Mouse (Mus musculus) adrenal gland, adult 10 weeks (tissue): ENCODE data around the gene Rpn2. TPM values are rescaled to one million over a fixed set of nuclear protein-coding genes. Genes with fewer than 3 reads are reported as not detected.

ENCODE experiments used
- polyA plus RNA-seq: library from polyadenylated mRNA; stranded (reverse); fragments of 350-450 nt; fragmentation: Illumina TruSeq; extraction: RNeasy Lipid Tissue Mini Kit (QIAGEN cat#74804); gene quantifications from one replicate; pipeline ENCODE4 v1.2.3, GENCODE M21; 2014; ENCODE audit warnings: low read depth, low replicate concordance

The Rpn2 gene
- polyA plus RNA-seq = 286 TPM

DNA sequence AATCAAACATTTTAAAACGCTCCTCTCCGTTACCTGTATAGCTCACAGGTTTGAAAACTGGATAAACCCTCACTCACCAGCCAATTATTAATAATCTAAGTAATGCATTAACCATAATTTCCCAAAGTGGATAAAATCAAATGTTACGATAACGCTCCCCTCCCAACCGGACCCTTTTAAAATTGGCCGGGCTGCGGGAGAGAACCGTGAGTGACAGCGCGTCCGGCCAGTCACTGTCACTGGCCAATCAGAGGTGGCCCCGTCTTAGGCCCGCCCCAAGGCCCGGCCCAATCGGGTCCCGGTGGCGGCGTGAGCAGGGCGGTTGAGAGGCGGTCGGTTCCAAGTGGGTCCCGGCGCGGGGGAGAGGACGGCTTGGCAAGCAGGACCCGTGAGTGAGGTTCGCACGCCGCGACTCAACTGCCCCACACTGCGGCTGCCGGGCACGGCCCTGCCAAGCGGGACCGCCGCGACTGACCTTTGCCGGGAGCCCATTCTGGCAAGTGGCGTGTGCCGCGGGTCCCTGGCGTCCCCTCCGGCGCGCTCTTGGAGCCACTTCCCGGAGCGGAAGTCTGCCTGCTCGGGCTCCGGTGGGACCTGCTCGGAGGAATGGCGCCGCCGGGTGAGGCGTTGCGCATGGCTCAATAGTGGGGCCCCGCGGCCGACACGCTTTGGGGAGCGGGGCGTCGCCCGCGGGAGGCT, at the start of gene Rpn2:
Rpn2 (plus strand) TSS at position 301 of the 699 bp plus-strand sequence.

DNA sequence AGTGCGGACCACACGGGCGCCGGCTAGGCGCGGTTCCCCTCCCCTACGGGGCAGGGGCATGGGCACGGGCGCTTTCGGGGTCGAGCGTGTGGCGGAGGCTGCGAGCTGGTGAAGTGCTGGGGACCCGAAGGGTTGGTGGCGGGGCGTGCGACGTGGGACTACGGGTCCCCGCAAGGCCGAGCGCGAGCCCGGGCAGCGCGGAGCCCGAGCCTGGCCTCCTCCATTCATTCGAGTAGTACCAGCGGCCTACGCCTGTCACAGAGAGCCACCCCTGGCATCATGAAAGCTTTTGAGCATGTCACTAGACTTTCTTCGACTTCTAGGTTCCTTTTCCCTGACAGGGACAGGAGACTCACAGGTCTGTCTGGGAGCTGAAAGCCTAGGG, 591 bp downstream of the Rpn2 start, which contains the start of gene Mroh8:
Mroh8 (minus strand) TSS at position 134 of the 385 bp plus-strand sequence.

DNA sequence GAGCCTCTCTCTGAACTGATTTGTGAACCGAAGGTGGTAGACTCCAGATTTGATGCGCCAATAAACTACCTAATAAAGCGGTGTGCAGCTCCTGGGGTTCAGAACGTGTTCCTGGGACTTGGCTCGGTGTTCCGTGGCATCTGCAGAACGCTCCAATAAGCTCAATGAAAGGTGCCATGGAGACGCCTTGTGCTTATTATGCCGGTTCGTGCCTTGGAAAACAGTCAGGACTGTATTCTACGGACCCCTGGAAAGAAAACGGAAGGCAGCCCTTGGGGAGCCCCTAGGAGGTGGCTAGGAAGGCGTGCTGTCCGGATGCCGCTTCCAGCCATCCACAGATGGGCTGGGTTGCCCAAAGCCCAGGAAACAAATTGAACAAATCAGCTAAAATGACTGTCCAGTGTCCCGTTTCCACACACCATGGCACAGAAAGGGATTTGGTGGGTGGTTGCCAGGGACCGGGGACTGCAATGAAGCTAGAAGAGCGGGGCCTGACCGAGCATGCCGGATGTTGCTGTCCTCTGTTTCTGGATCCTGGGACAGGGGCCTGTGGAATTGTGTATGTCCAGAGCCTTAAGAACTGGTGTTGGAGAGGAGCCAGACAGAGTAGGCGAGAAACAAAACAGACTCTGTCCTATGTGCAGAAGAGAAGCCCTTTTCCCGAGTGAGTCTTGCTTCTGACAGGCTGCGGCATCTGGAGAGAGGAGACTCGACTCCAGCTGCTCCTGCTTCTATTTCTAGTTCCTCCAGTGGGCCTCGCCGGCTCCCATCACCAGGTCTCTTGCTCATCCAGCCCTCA, 68.7 kb downstream of the Rpn2 start, which contains the start of gene Ghrh:
Ghrh (minus strand) TSS at position 146 of the 799 bp plus-strand sequence.

DNA sequence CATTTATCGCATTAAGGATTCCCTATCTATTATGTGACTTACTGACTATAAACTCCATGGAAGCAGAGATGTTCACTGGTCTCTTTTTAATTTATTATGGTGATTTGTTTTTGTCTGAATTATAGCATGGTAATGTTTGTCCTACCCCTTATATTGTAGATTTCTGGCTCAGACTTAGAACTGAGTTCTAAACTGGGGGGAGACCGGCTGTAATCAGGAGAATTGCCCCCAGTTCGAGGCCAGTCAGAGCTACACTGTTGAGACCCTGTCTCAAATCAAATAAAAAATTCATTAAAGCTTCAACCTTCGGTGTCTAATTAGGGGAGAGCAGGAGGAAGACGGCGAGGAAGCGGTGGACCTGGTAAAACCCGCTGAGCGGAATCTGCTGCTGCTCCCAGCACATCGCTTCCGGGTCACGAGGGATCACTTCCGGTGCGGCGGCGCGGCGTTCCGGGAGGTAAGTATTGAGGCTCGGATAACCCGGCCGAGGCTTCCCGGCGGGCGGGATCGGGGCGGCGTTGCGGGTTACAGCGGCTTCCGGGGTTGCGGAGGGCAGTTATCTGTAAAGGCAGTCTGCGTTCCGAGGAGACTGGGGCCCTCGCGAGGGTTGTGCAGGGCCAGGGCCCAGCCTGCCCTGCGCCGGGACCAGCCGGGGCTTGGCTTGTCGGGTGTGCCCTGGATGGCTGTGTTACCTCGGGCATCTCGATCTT, 88.5 kb downstream of the Rpn2 start, which contains the start of gene Manbal:
Manbal (plus strand) TSS at position 411 of the 710 bp plus-strand sequence.

Other genes starting within 250 kb of the Rpn2 start
- gene Soga1, start 199.8 kb upstream of the Rpn2 start, polyA plus RNA-seq = 2.6 TPM
- not detected for gene Tldc2, start 192.0 kb upstream of the Rpn2 start, polyA plus RNA-seq
- 74.7 TPM for gene Samhd1, start 143.8 kb upstream of the Rpn2 start, polyA plus RNA-seq
- gene Rbl1, start 74.5 kb upstream of the Rpn2 start, polyA plus RNA-seq = 16.3 TPM
- gene Mroh8, start 532 bp downstream of the Rpn2 start, polyA plus RNA-seq = not detected
- gene Ghrh, start 68.5 kb downstream of the Rpn2 start, polyA plus RNA-seq = not detected
- gene Manbal, start 88.6 kb downstream of the Rpn2 start, polyA plus RNA-seq = 6.6 TPM
- gene Src, start 139.4 kb downstream of the Rpn2 start, polyA plus RNA-seq = 0.93 TPM